Mouse (Mus musculus) lung, adult 2 months (tissue): Measurements from ENCODE around the gene Sdsl.

Source experiments
- CTCF ChIP-seq: fragments of 200-500 bp; IDR thresholded peaks from 2 replicates; pipeline ENCODE4 v1.5.1; 2011; ENCODE audit warnings: mild to moderate bottlenecking, low read length, control low read depth; ENCODE audit not compliant: insufficient read depth
- POLR2A ChIP-seq: fragments of 200-500 bp; IDR thresholded peaks from 2 replicates; pipeline ENCODE4 v1.6.1; 2011; ENCODE audit warnings: low read depth, mild to moderate bottlenecking, control low read depth, low read length, borderline replicate concordance; ENCODE audit errors: extremely low read depth

GRCm38 (mm10) chr5:120483399-120483798 is 10.8 kb upstream of the Sdsl start:
- TF ChIP-seq POLR2A (no peak), CTCF (no peak)
